Mouse (Mus musculus) stomach, embryonic 15.5 days (tissue): ENCODE data around the gene Ascl2. TPM values are rescaled to one million over a fixed set of nuclear protein-coding genes. Genes with fewer than 3 reads are reported as not detected.

Source experiments
- ATAC-seq: fragments of 200-750 bp; cut with Nextera tagmentation; 2 replicates; pipeline ENCODE4 v1.8.0; 2017; ENCODE audit warnings: low read depth, moderate number of reproducible peaks, moderate TSS enrichment; ENCODE audit not compliant: insufficient read depth, low FRiP score
- H3K27ac ChIP-seq: fragments of 300-500 bp; sonication (generic); 2 replicates; pipeline ENCODE4 v1.5.1; 2015; ENCODE audit warnings: mild to moderate bottlenecking, inconsistent platforms
- H3K27me3 ChIP-seq: fragments of 300-500 bp; sonication (generic); replicated peaks from 2 replicates; pipeline ENCODE4 v1.6.1; 2015; ENCODE audit warnings: inconsistent platforms
- H3K36me3 ChIP-seq: fragments of 300-500 bp; sonication (generic); 2 replicates; pipeline ENCODE4 v1.6.1; 2015; ENCODE audit warnings: inconsistent platforms
- H3K4me1 ChIP-seq: fragments of 300-500 bp; sonication (generic); 2 replicates; pipeline ENCODE4 v1.6.1; 2015; ENCODE audit warnings: inconsistent platforms
- H3K4me2 ChIP-seq: fragments of 300-500 bp; sonication (generic); 2 replicates; pipeline ENCODE4 v1.6.1; 2015; ENCODE audit warnings: mild to moderate bottlenecking, inconsistent platforms
- H3K4me3 ChIP-seq: fragments of 300-500 bp; sonication (generic); replicated peaks from 2 replicates; pipeline ENCODE4 v1.5.1; 2015; ENCODE audit warnings: inconsistent platforms
- H3K9ac ChIP-seq: fragments of 300-500 bp; sonication (generic); 2 replicates; pipeline ENCODE4 v1.6.1; 2015; ENCODE audit warnings: inconsistent platforms
- H3K9me3 ChIP-seq: fragments of 300-500 bp; sonication (generic); 2 replicates; pipeline ENCODE4 v1.6.1; 2016; ENCODE audit warnings: inconsistent platforms
- WGBS: fragments of 180-500 bp; shearing (Covaris S2); methylation state at CpG from one replicate; pipeline ENCODE4 v1.1.7; 2015; 5-methylcytosine and 5-hydroxymethylcytosine counted together
- polyA plus RNA-seq: library from polyadenylated mRNA; unstranded; fragments of >200 nt; fragmentation: Nextera tagmentation; extraction: Ambion mirVana; gene quantifications from 2 replicates; pipeline ENCODE4 v1.2.1, GENCODE M21; 2015

The Ascl2 gene
- polyA plus RNA-seq, 1 experiment from 2014 or later, result 5.5 TPM

- peak; percentile 24; the same call in 1 of the 2 replicates for ATAC-seq
Observed at GRCm38 (mm10) chr7:142935708-142936107, 33.4 kb downstream of the Ascl2 start.

GRCm38 (mm10) chr7:142932469-142932868 lies 36.6 kb downstream of the Ascl2 start:
- H3K9ac ChIP-seq, result no peak overlapping the region
- no peaks in the 10 kb centered on the region for H3K9me3 ChIP-seq
- peak overlapping the region; percentile 55; the same call in 1 of the 2 replicates for H3K27ac ChIP-seq
- no peaks in the 10 kb centered on the region for H3K36me3 ChIP-seq
- WGBS, result 62% methylated on average over 3 of the region's 3 CpGs
- peak; percentile 73 for ATAC-seq
- H3K4me3 ChIP-seq, result no peak overlapping the region
- no peak overlapping the region for H3K4me2 ChIP-seq
- H3K27me3 ChIP-seq, result no peaks in the 10 kb centered on the region
- H3K4me1 ChIP-seq, result 0 out of 2 replicates have a peak, but pooled peaks cover 4% of the 10 kb centered on the region

More at GRCm38 (mm10) chr7:142935708-142936107, 33.4 kb downstream of the Ascl2 start:
- WGBS, result 81% methylated on average over 14 of the region's 14 CpGs
- no peak overlapping the region for H3K27ac ChIP-seq
- H3K4me3 ChIP-seq, result no peak overlapping the region
- H3K9me3 ChIP-seq, result no peaks in the 10 kb centered on the region
- no peaks in the 10 kb centered on the region for H3K27me3 ChIP-seq
- H3K9ac ChIP-seq, result no peak overlapping the region
- 0 out of 2 replicates have a peak, but pooled peaks cover 3% of the 10 kb centered on the region for H3K4me1 ChIP-seq
- H3K36me3 ChIP-seq, result no peaks in the 10 kb centered on the region
- H3K4me2 ChIP-seq, result no peak overlapping the region

- Histone ChIP-seq H3K9ac (no peak within 1 kb of the TSS), H3K4me3 (no peak within 1 kb of the TSS), H3K27me3 (no peaks in the 10 kb centered on the region), H3K4me2 (no peak within 1 kb of the TSS), H3K4me1 (0 out of 2 replicates have a peak, but pooled peaks cover 5% of the 10 kb centered on the region), H3K27ac (peak within 1 kb of the TSS; percentile 55; the same call in 1 of the 2 replicates), H3K36me3 (no peaks in the 10 kb centered on the region), H3K9me3 (no peaks in the 10 kb centered on the region)
- no peak for ATAC-seq
- WGBS, result 78% methylated on average over 3 of the region's 3 CpGs
Observed at GRCm38 (mm10) chr7:142931028-142931427, 38.0 kb downstream of the Ascl2 start, which contains the start of gene Th. TSS of gene Th (minus strand) at chr7:142931128.

GRCm38 (mm10) chr7:142929516-142929915 lies 39.5 kb downstream of the Ascl2 start:
- Histone ChIP-seq H3K9ac (no peak overlapping the region), H3K4me1 (0 out of 2 replicates have a peak, but pooled peaks cover 5% of the 10 kb centered on the region), H3K36me3 (no peaks in the 10 kb centered on the region), H3K27ac (no peak overlapping the region), H3K4me2 (no peak overlapping the region), H3K9me3 (no peaks in the 10 kb centered on the region), H3K4me3 (no peak overlapping the region), H3K27me3 (no peaks in the 10 kb centered on the region)
- WGBS, result 78% methylated on average over 2 of the region's 2 CpGs
- no peak for ATAC-seq

- Histone ChIP-seq H3K4me2 (no peak overlapping the region), H3K36me3 (no peaks in the 10 kb centered on the region), H3K27ac (no peak overlapping the region), H3K4me3 (no peak overlapping the region), H3K4me1 (0 out of 2 replicates have a peak, but pooled peaks cover 5% of the 10 kb centered on the region), H3K27me3 (no peaks in the 10 kb centered on the region), H3K9ac (no peak overlapping the region), H3K9me3 (no peaks in the 10 kb centered on the region)
- no peak for ATAC-seq
- 71% methylated on average over 8 of the region's 8 CpGs for WGBS
Observed at GRCm38 (mm10) chr7:142927293-142927692, 41.8 kb downstream of the Ascl2 start.

GRCm38 (mm10) chr7:142918641-142919628 lies 50.1 kb downstream of the Ascl2 start:
- Histone ChIP-seq H3K27ac (no peak overlapping the region), H3K4me3 (no peak overlapping the region), H3K36me3 (no peaks in the 10 kb centered on the region), H3K4me2 (no peak overlapping the region), H3K9me3 (no peaks in the 10 kb centered on the region), H3K9ac (no peak overlapping the region), H3K4me1 (no peaks in the 10 kb centered on the region), H3K27me3 (no peaks in the 10 kb centered on the region)
- 28% methylated on average over 8 of the region's 8 CpGs for WGBS
- ATAC-seq, result peak; percentile 67

- Histone ChIP-seq H3K4me1 (no peaks in the 10 kb centered on the region), H3K27ac (no peak overlapping the region), H3K36me3 (no peaks in the 10 kb centered on the region), H3K27me3 (no peaks in the 10 kb centered on the region), H3K4me2 (no peak overlapping the region), H3K4me3 (no peak overlapping the region), H3K9me3 (no peaks in the 10 kb centered on the region), H3K9ac (no peak overlapping the region)
- peak; percentile 39; the same call in 1 of the 2 replicates for ATAC-seq
- WGBS, result 54% methylated on average over 5 of the region's 5 CpGs
Observed at GRCm38 (mm10) chr7:142917659-142918058, 51.4 kb downstream of the Ascl2 start.

Other genes starting within 250 kb of the Ascl2 start
- gene Ins2, start 225.9 kb downstream of the Ascl2 start, polyA plus RNA-seq, result 528 and 604 TPM in 2 replicates
- 3.4 and 5.7 TPM in 2 replicates for gene Th, start 38.1 kb downstream of the Ascl2 start, polyA plus RNA-seq
- 3.6 and 7.3 TPM in 2 replicates for gene Tspan32, start 35.8 kb upstream of the Ascl2 start, polyA plus RNA-seq
- gene Cd81, start 83.5 kb upstream of the Ascl2 start, polyA plus RNA-seq, result 551 and 575 TPM in 2 replicates
- gene Tssc4, start 100.0 kb upstream of the Ascl2 start, polyA plus RNA-seq, result 78.7 and 84.8 TPM in 2 replicates
- gene Trpm5, start 125.4 kb upstream of the Ascl2 start, polyA plus RNA-seq, result 14.1 and 16.0 TPM in 2 replicates
- 9.1 and 13.2 TPM in 2 replicates for gene Kcnq1, start 137.1 kb upstream of the Ascl2 start, polyA plus RNA-seq